Mouse (Mus musculus): ENCODE results near the gene Scgb1a1. TPM values are rescaled to one million over a fixed set of nuclear protein-coding genes. Genes with fewer than 3 reads are reported as not detected.

The Scgb1a1 gene
- polyA plus RNA-seq, 1 experiment from 2014 or later = not detected

- no peak overlapping the region for H3K4me3 ChIP-seq
- H3K9me3 ChIP-seq = no peaks in the 10 kb centered on the region
- WGBS = 81% methylated on average over 12 of the region's 12 CpGs
- peaks cover 26% of the 10 kb centered on the region for H3K4me1 ChIP-seq (replicated peaks)
- no peak overlapping the region for H3K4me2 ChIP-seq
- ATAC-seq (ENCODE audit: low FRiP score, low read depth) = no peak
- H3K9ac ChIP-seq = no peak overlapping the region
- no peak overlapping the region for H3K27ac ChIP-seq (replicated peaks)
- no peaks in the 10 kb centered on the region for H3K27me3 ChIP-seq
- H3K36me3 ChIP-seq = no peaks in the 10 kb centered on the region
Observed at GRCm38 (mm10) chr19:9073776-9074411, 13.9 kb downstream of the Scgb1a1 start.

- Histone ChIP-seq H3K27ac (replicated peaks) (0 out of 2 replicates have a peak overlapping the region, but pooled peaks have one; percentile 9), H3K9ac (no peak overlapping the region), H3K9me3 (no peaks in the 10 kb centered on the region), H3K4me3 (no peak overlapping the region), H3K27me3 (no peaks in the 10 kb centered on the region), H3K36me3 (no peaks in the 10 kb centered on the region), H3K4me2 (no peak overlapping the region), H3K4me1 (replicated peaks) (peaks cover 26% of the 10 kb centered on the region)
- 69% methylated on average over 2 of the region's 2 CpGs for WGBS
- ATAC-seq (ENCODE audit: low FRiP score, low read depth) = no peak
Observed at GRCm38 (mm10) chr19:9072157-9072530, 15.6 kb downstream of the Scgb1a1 start.

DNA sequence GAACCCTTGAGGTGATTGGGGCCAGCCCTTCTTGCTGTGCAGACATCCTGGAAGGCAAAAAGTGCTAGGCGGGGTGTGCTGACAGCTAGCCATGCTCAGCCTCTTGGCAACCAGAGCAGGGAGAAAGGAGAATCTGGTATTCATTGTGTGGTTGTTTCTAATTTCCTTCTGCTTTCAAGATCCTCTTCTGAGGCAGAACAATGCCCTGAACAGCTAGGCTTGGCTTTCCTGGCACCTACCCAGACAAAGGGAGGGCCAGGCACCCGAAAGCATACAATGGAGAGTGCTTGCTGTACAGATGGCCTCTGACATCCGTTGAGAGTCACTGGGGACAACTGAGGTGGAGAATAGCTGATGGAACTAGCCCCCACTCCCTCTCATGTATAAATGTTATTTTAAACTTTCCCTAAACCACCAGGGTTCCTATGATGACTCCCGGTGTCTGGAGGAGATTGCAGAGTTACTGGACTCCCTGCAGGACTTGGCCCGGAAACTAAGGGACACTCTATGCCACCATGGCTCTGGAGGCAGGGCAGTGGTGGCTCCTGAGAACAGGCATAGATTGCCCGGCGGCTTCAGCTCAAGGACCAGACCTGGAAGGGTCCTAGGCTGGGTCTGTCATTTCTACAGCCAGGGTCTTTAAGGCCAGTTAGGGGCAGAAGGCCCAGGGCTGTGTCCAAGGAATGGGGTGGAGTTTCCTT, 16.2 kb downstream of the Scgb1a1 start:
- no peak overlapping the region for H3K4me2 ChIP-seq
- peak overlapping the region; percentile 9 for H3K27ac ChIP-seq (replicated peaks)
- no peaks in the 10 kb centered on the region for H3K9me3 ChIP-seq
- ATAC-seq (ENCODE audit: low FRiP score, low read depth) = peak; percentile 55; the same call in 1 of the 2 replicates
- no peaks in the 10 kb centered on the region for H3K36me3 ChIP-seq
- WGBS = 30% methylated on average over 7 of the region's 7 CpGs
- no peaks in the 10 kb centered on the region for H3K27me3 ChIP-seq
- H3K4me1 ChIP-seq (replicated peaks) = peaks cover 27% of the 10 kb centered on the region
- H3K9ac ChIP-seq = no peak overlapping the region
- no peak overlapping the region for H3K4me3 ChIP-seq

- Histone ChIP-seq H3K27me3 (no peaks in the 10 kb centered on the region), H3K4me3 (no peak overlapping the region), H3K4me2 (no peak overlapping the region), H3K4me1 (replicated peaks) (peaks cover 38% of the 10 kb centered on the region), H3K9ac (no peak overlapping the region), H3K27ac (replicated peaks) (0 out of 2 replicates have a peak overlapping the region, but pooled peaks have one; percentile 34), H3K36me3 (no peaks in the 10 kb centered on the region), H3K9me3 (no peaks in the 10 kb centered on the region)
- no peak for ATAC-seq (ENCODE audit: low FRiP score, low read depth)
- WGBS = 91% methylated on average over 2 of the region's 2 CpGs
Observed at GRCm38 (mm10) chr19:9070316-9070715, 17.4 kb downstream of the Scgb1a1 start.

DNA sequence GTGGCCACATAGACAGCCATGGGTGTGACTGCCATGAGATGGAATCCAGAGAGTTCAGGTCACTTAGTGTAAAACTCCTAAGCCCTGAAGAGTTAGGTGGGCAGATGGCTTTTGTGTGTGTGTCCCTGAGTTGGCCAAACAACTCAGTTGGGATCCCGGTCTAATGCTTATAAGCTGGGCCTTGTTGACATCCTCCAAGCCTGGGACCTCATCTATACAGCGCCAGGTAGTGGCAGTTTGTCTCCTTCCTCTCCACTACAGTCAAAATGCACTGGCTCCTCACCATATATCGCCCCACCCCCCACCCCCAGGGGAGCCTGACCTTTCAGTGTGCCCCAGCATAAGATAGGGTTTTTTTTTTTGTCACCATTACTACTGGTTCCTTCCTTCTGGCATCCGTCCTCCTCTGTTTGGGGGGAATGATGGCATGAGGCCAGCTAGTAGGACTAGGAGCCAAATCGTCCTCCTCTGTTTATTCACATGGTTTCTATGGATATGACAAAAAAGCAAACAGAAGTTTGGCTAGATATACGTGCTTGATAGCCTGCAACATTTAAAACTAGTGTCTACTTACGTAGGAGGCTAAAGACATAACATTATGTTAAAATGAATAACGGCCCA, 18.0 kb downstream of the Scgb1a1 start:
- Histone ChIP-seq H3K4me2 (no peak overlapping the region), H3K36me3 (no peaks in the 10 kb centered on the region), H3K4me1 (replicated peaks) (peaks cover 38% of the 10 kb centered on the region), H3K9ac (no peak overlapping the region), H3K27me3 (no peaks in the 10 kb centered on the region), H3K4me3 (no peak overlapping the region), H3K27ac (replicated peaks) (0 out of 2 replicates have a peak overlapping the region, but pooled peaks have one; percentile 34), H3K9me3 (no peaks in the 10 kb centered on the region)
- WGBS = 61% methylated on average over 8 of the region's 8 CpGs
- no peak for ATAC-seq (ENCODE audit: low FRiP score, low read depth)

GRCm38 (mm10) chr19:9067292-9067691, 20.5 kb downstream of the Scgb1a1 start:
- no peaks in the 10 kb centered on the region for H3K36me3 ChIP-seq
- peaks cover 38% of the 10 kb centered on the region for H3K4me1 ChIP-seq (replicated peaks)
- H3K9ac ChIP-seq = no peak overlapping the region
- ATAC-seq (ENCODE audit: low FRiP score, low read depth) = no peak
- no peak overlapping the region; the same call in 1 of the 2 replicates for H3K27ac ChIP-seq (replicated peaks)
- no peaks in the 10 kb centered on the region for H3K9me3 ChIP-seq
- H3K4me3 ChIP-seq = no peak overlapping the region
- 75% methylated on average over 5 of the region's 5 CpGs for WGBS
- no peak overlapping the region for H3K4me2 ChIP-seq
- H3K27me3 ChIP-seq = no peaks in the 10 kb centered on the region

- H3K27me3 ChIP-seq = no peaks in the 10 kb centered on the region
- 56% methylated on average over 9 of the region's 9 CpGs for WGBS
- no peaks in the 10 kb centered on the region for H3K36me3 ChIP-seq
- no peaks in the 10 kb centered on the region for H3K9me3 ChIP-seq
- peaks cover 28% of the 10 kb centered on the region for H3K4me1 ChIP-seq (replicated peaks)
- peak overlapping the region; percentile 60; the same call in 1 of the 2 replicates for H3K27ac ChIP-seq (replicated peaks)
- H3K4me3 ChIP-seq = no peak overlapping the region
- H3K4me2 ChIP-seq = no peak overlapping the region
- peak; percentile 87 for ATAC-seq (ENCODE audit: low FRiP score, low read depth)
- H3K9ac ChIP-seq = no peak overlapping the region
Observed at GRCm38 (mm10) chr19:9065621-9066561, 21.9 kb downstream of the Scgb1a1 start.

- Histone ChIP-seq H3K4me3 (no peak overlapping the region), H3K27me3 (no peaks in the 10 kb centered on the region), H3K27ac (replicated peaks) (no peak overlapping the region), H3K4me1 (replicated peaks) (peaks cover 13% of the 10 kb centered on the region), H3K9ac (no peak overlapping the region), H3K36me3 (no peaks in the 10 kb centered on the region), H3K9me3 (no peaks in the 10 kb centered on the region), H3K4me2 (no peak overlapping the region)
- ATAC-seq (ENCODE audit: low FRiP score, low read depth) = no peak
- 81% methylated on average over 3 of the region's 3 CpGs for WGBS
Observed at GRCm38 (mm10) chr19:9063831-9064230, 23.9 kb downstream of the Scgb1a1 start.

GRCm38 (mm10) chr19:9062822-9063221, 24.9 kb downstream of the Scgb1a1 start:
- Histone ChIP-seq H3K27me3 (no peaks in the 10 kb centered on the region), H3K9ac (no peak overlapping the region), H3K36me3 (no peaks in the 10 kb centered on the region), H3K4me3 (no peak overlapping the region), H3K4me2 (no peak overlapping the region), H3K9me3 (no peaks in the 10 kb centered on the region), H3K4me1 (replicated peaks) (peaks cover 13% of the 10 kb centered on the region), H3K27ac (replicated peaks) (no peak overlapping the region)
- 91% methylated on average over 2 of the region's 2 CpGs for WGBS
- no peak for ATAC-seq (ENCODE audit: low FRiP score, low read depth)

DNA sequence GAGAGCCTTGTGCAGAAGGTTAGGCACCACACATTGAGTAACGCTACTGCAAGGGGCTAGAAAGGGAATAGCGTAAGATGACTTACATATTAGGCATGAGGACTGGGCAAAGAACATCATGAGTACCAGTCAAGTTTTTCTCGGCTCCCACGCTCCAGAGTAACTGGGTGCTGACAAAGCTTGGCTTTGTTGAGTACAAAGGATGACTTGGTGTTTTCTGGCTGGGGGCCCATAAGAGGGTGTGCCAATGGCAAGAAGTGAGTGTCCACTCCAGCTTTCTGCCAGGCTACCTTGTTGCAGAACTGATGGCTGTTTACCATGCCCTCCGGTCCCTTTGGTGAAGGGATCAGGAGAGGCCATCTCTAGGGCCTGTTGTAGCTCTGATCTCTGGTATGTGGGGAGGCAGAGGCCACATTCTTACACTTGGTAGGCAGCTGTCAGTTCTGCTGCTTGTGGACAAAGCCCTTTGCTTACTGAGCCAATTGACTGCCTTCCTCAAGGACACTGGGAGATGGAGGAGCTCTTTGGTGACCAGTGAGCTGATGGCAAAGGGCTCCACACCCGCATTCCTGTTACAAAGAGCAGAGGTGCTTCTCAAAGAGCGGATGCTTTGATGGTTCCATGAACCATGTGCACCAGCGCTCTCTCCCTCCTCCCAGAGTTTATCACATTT, 26.4 kb downstream of the Scgb1a1 start:
- Histone ChIP-seq H3K36me3 (no peaks in the 10 kb centered on the region), H3K27ac (replicated peaks) (no peak overlapping the region), H3K27me3 (no peaks in the 10 kb centered on the region), H3K9ac (no peak overlapping the region), H3K4me3 (no peak overlapping the region), H3K4me1 (replicated peaks) (peaks cover 9% of the 10 kb centered on the region), H3K4me2 (no peak overlapping the region), H3K9me3 (no peaks in the 10 kb centered on the region)
- no peak for ATAC-seq (ENCODE audit: low FRiP score, low read depth)
- 80% methylated on average over 8 of the region's 8 CpGs for WGBS

GRCm38 (mm10) chr19:9060103-9060502, 27.7 kb downstream of the Scgb1a1 start:
- H3K27me3 ChIP-seq = no peaks in the 10 kb centered on the region
- H3K4me2 ChIP-seq = no peak overlapping the region
- H3K4me3 ChIP-seq = no peak overlapping the region
- no peak for ATAC-seq (ENCODE audit: low FRiP score, low read depth)
- no peak overlapping the region for H3K27ac ChIP-seq (replicated peaks)
- H3K36me3 ChIP-seq = no peaks in the 10 kb centered on the region
- WGBS = 70% methylated on average over 4 of the region's 4 CpGs
- no peaks in the 10 kb centered on the region for H3K4me1 ChIP-seq (replicated peaks)
- H3K9me3 ChIP-seq = no peaks in the 10 kb centered on the region
- no peak overlapping the region for H3K9ac ChIP-seq

Data from hindbrain, embryonic 15.5 days (tissue).